Mouse (Mus musculus) c-Kit-positive CD71-negative TER-119-negative erythroid progenitor cells, embryonic 14.5 days (primary cell): ENCODE measurements at regions not wholly inside any gene's neighbourhood (a gene's known extent, or its start where the extent isn't known, plus 50 kb on each side); places are given as distances from the start of the nearest gene placed in this dataset.

Experiments
- DNase-seq: peaks from one replicate; pipeline ENCODE4 v3.0.0-alpha.2; 2013; ENCODE audit warnings: low read depth

GRCm38 (mm10) chr15:86566111-86566510 lies 351.9 kb downstream of the Tbc1d22a start:
- no peak for DNase-seq

GRCm38 (mm10) chr15:86574311-86574710 lies 360.1 kb downstream of the Tbc1d22a start:
- no peak for DNase-seq

- DNase-seq: no peak
Measured at GRCm38 (mm10) chr15:86576666-86577065, 362.4 kb downstream of the Tbc1d22a start.

DNA sequence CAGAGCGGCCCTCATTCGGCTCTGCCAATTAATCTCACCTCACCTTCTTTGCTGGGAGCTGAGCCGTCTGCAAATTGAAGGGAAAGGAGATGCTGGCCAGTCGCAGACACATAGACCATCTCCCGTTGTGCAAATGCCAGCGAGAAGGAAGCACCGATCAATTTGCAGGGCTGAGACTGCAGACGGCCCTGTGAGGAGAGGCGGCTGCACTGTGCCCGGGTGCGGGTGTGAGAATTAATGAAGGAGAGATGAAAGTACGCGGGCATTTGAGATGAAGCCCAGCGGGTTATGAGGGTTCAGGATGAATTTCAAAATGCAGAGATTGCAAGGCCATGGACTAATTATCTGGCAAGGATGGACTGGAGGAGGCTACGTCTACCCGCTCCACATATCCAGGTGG lies 364.4 kb downstream of the Tbc1d22a start:
- no peak for DNase-seq

DNA sequence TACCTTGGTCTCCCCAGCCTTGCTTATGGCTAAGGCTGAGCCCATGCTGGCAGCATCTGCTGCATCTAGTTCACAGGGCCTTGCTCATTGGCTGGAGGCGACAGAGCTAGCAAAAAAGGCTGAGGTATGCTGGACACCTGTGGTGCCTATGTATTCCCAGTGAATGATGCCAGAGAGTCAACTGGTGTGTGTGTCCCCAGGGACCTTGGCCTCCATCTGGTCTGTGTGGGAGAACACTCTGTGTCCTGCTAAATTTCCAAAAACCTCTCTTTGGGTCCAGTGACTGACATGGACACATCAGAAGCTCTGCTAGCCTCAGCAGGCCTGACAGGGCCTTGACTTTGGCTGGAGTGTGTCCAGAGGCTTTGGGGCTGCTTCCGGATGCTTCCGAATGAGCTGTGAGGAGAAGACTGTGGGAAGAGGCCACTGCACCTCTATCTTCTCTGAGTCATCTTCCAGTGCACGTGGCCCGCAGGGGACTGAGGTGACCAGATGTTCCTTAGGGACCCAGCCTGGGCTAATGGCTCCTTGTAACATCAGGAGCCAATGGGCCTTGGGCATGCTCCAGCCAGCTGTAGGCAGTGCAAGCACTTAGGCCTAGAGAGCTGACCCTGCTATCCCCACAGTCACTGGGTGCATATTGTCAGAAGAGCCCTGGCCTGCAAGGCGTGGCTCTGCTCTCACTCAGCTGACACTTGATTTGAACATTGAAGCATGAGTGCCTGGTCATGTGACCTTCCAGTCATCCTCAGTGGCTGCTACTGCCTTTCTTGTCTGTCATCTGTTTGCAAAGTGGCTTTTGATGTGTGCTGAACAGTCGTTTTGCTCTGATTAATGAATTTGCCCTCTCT lies 368.2 kb downstream of the Tbc1d22a start:
- no peak for DNase-seq

GRCm38 (mm10) chr15:86585716-86586115 lies 371.5 kb downstream of the Tbc1d22a start:
- DNase-seq: no peak

DNA sequence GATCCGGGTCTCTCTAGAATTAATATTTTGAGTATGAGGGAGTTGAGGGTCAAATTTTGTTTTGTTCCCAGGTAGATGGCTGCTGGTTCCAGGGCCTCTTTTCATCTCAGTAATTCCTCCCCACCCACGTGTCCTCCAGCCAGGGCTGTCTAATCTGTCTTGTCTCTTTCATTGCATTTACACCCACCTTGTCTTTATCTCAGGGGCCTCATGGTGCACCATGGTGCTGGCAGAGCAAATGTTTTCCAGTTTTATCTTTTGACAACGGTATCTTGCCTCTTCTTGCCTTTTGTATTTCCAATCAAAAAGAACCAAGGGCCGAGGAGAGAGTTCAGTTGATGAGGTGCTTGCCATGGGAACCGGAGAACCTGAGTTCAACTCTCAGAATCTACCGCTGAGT lies 372.9 kb downstream of the Tbc1d22a start:
- DNase-seq: no peak

DNA sequence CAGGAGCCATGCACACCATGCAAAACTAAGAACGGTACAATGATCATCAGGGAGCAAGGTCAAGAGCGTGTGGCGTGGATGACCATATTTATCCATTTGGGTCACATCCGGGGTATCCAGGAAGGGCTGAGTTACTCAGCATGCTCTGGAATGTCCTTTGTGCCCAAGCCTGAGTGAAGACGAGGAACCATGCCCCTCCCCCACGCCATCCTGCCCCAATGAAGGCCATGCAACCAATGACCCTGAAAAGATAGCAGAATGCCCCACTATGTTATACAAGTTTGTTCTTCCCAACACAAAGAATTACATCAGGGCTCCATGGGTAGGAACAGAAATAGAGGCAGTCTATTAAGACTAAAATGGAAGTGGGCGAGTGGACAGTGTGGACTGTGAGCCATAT lies 375.8 kb downstream of the Tbc1d22a start:
- no peak for DNase-seq

- DNase-seq: no peak
Measured at GRCm38 (mm10) chr15:86590896-86591295, 376.6 kb downstream of the Tbc1d22a start.

GRCm38 (mm10) chr15:86593404-86593803 lies 379.1 kb downstream of the Tbc1d22a start:
- DNase-seq: no peak

DNA sequence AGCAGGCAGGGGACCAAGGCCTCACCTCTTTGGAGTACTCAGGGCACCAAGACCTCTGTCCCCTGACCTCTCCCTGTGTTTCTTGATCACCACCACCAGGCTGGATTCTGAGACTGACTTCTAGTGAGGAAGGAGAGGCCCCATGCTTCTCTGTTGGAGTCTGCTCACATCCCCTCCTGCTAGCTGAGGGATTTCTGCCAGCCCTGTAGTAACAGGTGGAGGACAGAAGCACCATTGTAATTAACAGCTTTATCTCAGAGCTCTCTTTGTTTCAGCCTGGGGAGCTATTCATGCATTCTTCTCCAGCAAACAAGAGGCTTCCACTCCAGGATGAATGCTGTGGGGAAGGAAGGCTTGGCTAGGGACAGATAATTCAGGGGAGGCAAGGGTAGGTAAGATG lies 392.2 kb downstream of the Tbc1d22a start:
- DNase-seq: no peak

GRCm38 (mm10) chr15:86609692-86610091 lies 395.4 kb downstream of the Tbc1d22a start:
- DNase-seq: no peak

GRCm38 (mm10) chr15:86631376-86631775 lies 417.1 kb downstream of the Tbc1d22a start:
- no peak for DNase-seq

GRCm38 (mm10) chr15:86645244-86645643 lies 431.0 kb downstream of the Tbc1d22a start:
- no peak for DNase-seq

- DNase-seq: no peak
Measured at GRCm38 (mm10) chr15:86648131-86648530, 433.9 kb downstream of the Tbc1d22a start.

GRCm38 (mm10) chr15:86673096-86673520 lies 458.8 kb downstream of the Tbc1d22a start:
- no peak for DNase-seq

DNA sequence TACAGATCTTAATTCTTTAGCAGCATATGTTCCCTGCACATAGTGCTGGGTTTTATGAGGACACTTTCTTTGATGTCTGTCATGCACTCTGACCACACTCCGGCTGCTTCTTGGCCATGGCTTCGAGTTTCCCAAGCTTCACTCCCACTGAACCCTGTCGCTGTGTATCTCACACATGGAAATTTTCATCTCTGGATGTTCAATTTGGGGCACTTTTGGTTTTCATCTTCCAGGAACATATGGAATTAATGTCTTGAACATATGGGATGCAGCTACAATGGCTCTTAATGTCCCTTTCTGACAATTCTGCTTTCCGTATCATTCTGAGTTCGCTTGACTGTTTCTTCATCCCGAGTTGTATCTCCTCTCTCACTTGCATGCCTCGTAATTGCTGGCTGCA lies 462.8 kb downstream of the Tbc1d22a start:
- no peak for DNase-seq

GRCm38 (mm10) chr15:86683081-86683480 lies 468.8 kb downstream of the Tbc1d22a start:
- no peak for DNase-seq

DNA sequence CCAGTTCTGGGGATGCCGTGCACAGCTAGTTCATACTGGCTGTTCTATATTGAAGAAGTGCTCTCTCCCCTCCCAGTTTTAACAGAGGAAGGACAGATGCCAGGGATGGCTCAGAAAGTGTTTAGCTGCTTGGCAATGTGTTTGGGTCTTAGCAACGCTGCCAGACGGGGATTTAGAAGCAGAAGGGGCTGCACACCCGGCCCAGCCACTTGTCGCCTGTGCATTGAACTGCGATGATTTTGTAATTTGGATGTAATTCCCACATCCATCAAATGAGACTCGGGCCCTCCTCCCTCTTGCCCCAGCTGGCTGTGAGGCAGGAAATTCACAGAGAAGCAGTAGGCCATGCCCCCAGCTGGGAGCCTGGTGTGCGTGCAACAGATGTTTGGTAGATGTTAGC lies 475.4 kb downstream of the Tbc1d22a start:
- DNase-seq: no peak

- DNase-seq: no peak
Measured at GRCm38 (mm10) chr15:86696806-86697205, 482.5 kb downstream of the Tbc1d22a start.

DNA sequence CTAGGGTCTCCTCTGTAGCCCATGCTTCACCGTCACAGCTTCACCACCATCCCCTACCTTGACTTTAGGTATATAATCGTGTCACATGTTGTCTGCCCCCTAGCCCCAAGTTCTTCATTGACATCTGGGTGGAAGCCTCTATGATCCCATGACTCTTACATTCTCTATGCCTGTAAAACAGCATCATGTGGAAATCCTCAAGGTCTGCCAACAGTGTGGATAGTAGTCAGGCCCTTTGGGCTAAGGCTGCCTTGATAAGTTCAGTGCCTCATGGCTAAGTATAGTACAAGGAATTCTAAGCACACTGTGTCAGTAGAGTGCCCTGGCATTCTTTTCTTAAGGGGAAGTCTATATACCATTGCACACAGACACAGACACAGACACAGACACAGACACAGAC lies 496.2 kb downstream of the Tbc1d22a start:
- no peak for DNase-seq

GRCm38 (mm10) chr15:86718376-86718775 lies 504.1 kb downstream of the Tbc1d22a start:
- DNase-seq: no peak

DNA sequence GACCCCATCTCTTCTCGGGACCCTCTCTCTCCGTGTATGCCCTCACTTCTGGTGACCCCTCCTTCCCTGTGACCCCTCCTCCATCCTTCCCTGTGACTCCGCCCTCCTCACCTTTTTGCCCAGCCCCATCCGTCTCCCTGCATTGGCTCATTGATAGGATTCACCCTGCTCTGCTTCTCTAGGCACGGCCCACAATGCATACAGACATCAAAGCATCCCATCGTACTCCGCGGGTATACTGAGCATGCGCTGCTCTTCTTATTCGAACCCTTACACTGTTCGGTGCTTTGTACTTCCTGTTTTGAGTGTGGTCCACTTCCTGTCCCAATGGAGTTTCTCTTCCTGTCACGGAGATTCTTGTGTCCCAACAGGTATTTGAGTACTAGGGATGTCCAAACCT lies 504.8 kb downstream of the Tbc1d22a start:
- DNase-seq: no peak

DNA sequence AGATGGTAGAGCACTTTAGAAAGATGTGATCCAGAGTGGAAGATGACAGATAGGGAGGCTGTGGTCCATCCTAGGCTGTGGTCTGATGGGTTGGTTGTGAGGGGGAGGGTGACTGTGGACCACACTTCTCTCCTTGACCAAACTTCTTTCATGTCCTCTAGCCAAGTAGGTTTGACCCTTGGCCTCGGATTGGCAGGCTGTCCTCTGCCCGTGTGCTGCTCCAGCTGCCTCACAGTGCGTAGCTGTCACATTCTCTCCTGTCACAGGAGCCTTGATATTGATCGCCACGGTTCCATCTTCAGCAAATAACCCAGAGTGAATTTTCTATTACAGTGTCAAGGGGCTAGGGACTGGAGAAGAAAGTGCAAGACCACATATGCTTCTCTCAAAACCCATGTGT lies 506.9 kb downstream of the Tbc1d22a start:
- no peak for DNase-seq
